Mouse (Mus musculus) heart, embryonic 14.5 days (tissue): ENCODE results near the gene Cyren. TPM values are rescaled to one million over a fixed set of nuclear protein-coding genes. Genes with fewer than 3 reads are reported as not detected.

ENCODE experiments used
- ATAC-seq: fragments of 200-750 bp; cut with Nextera tagmentation; 2 replicates; pipeline ENCODE4 v1.8.0; 2017; ENCODE audit warnings: low read depth, moderate TSS enrichment; ENCODE audit not compliant: insufficient number of reproducible peaks, insufficient read depth, low FRiP score
- H3K27ac ChIP-seq, 2 experiments: fragments of 200-500 bp in 1 of 2; fragments of 300-500 bp in 1 of 2; sonication (generic) in 1 of 2; replicated peaks in 1 of 2; 2 replicates each; pipeline ENCODE4 v1.5.1; 2012 to 2014; ENCODE audit warnings: low read depth in 2 of 2, low read length in 2 of 2, control low read depth in 1 of 2, mild to moderate bottlenecking in 1 of 2, mixed read lengths in 1 of 2; ENCODE audit not compliant: control insufficient read depth in 1 of 2, insufficient read depth in 1 of 2
- H3K27me3 ChIP-seq: fragments of 300-500 bp; sonication (generic); 2 replicates; pipeline ENCODE4 v1.6.1; 2014; ENCODE audit warnings: mild to moderate bottlenecking, low read length, control low read depth; ENCODE audit not compliant: control insufficient read depth, insufficient read depth
- H3K36me3 ChIP-seq: fragments of 300-500 bp; sonication (generic); 2 replicates; pipeline ENCODE4 v1.6.1; 2014; ENCODE audit warnings: mild to moderate bottlenecking, control low read depth, low read length, mixed read lengths; ENCODE audit not compliant: control insufficient read depth, insufficient read depth
- H3K4me1 ChIP-seq, 2 experiments: fragments of 200-500 bp in 1 of 2; fragments of 300-500 bp in 1 of 2; sonication (generic) in 1 of 2; 2 replicates each; pipeline ENCODE4 v1.6.1; 2012 to 2014; ENCODE audit warnings: low read length in 2 of 2, control low read depth in 1 of 2, mixed read lengths in 1 of 2; ENCODE audit not compliant: control insufficient read depth in 2 of 2, insufficient read depth in 2 of 2
- H3K4me2 ChIP-seq: fragments of 300-500 bp; sonication (generic); 2 replicates; pipeline ENCODE4 v1.6.1; 2014; ENCODE audit warnings: mild to moderate bottlenecking, low read length
- H3K4me3 ChIP-seq, 2 experiments: fragments of 200-500 bp in 1 of 2; fragments of 300-500 bp in 1 of 2; sonication (generic) in 1 of 2; 2 replicates each; pipeline ENCODE4 v1.5.1; 2012 to 2014; ENCODE audit warnings: low read length in 2 of 2, mild to moderate bottlenecking in 2 of 2, control low read depth in 1 of 2, low read depth in 1 of 2, moderate library complexity in 1 of 2; ENCODE audit not compliant: control insufficient read depth in 1 of 2, insufficient read depth in 1 of 2
- H3K9ac ChIP-seq: fragments of 300-500 bp; sonication (generic); 2 replicates; pipeline ENCODE4 v1.6.1; 2014; ENCODE audit warnings: mild to moderate bottlenecking, low read length
- H3K9me3 ChIP-seq: fragments of 300-500 bp; sonication (generic); 2 replicates; pipeline ENCODE4 v1.6.1; 2016; ENCODE audit warnings: low read length, control low read depth; ENCODE audit not compliant: control insufficient read depth
- WGBS: fragments of 180-500 bp; shearing (Covaris S2); extraction: QIAGEN DNeasy Blood & Tissue Kit; methylation state at CpG from one replicate; pipeline ENCODE4 v1.1.7; 2014; 5-methylcytosine and 5-hydroxymethylcytosine counted together
- polyA plus RNA-seq: library from polyadenylated mRNA; unstranded; fragments of >200 nt; fragmentation: Nextera tagmentation; extraction: Ambion mirVana; gene quantifications from 2 replicates; pipeline ENCODE4 v1.2.1, GENCODE M21; 2014

Gene Cyren
- polyA plus RNA-seq, 1 experiment from 2014 or later = 5.8 TPM

DNA sequence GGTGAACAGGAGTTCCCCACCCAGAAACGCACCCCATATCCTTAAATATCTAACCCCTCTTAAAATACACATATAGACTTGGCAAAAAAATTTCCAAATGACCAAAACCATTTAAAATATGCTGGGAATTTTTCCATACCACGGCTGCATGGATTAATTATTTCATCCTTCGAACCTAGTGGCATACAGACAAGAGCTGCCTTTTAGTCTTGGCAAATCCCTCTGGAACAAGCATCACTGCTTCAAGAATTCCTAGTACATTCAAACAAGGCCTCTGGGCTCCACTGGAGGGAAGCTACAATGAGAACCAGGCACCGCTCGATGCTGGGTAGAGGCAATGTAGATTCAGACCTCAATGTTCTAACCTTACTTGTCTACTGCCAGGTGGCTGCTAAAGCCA, 7.1 kb downstream of the Cyren start:
- H3K4me2 ChIP-seq = no peak overlapping the region
- H3K4me3 ChIP-seq = no peak overlapping the region
- ATAC-seq = no peak
- WGBS = 67% methylated on average over 5 of the region's 5 CpGs
- no peak overlapping the region for H3K9ac ChIP-seq
- H3K4me1 ChIP-seq = peaks cover 29 to 40% of the 10 kb centered on the region in 2 experiments
- no peaks in the 10 kb centered on the region for H3K27me3 ChIP-seq
- no peak overlapping the region for H3K27ac ChIP-seq
- no peaks in the 10 kb centered on the region for H3K9me3 ChIP-seq
- 0 out of 2 replicates have a peak, but pooled peaks cover 4% of the 10 kb centered on the region for H3K36me3 ChIP-seq

DNA sequence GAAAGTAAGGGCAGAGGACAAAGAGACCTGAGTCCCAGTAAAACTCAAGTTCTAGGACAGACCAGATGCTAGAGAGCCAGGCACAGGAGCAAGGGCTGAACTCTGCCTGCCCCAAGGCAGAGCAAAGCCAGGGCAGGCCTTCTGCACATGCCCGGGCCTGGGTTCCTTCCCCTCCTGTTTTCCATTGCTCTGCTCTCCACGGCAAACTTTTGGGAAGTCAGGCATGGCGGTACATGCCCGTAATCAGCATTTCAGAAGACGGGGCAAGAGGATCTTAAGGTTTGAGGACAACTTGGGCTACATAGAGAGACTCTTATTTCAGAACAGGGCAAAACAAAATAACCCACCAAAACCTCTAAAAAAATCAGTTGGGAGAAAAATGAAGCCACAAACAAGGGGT, 7.7 kb downstream of the Cyren start:
- H3K4me2 ChIP-seq = no peak overlapping the region
- H3K4me3 ChIP-seq = no peak overlapping the region
- no peaks in the 10 kb centered on the region for H3K27me3 ChIP-seq
- H3K4me1 ChIP-seq = peaks cover 31 to 41% of the 10 kb centered on the region in 2 experiments
- peak overlapping the region; percentile 3 to 58; a peak in 3 of 4 replicates for H3K27ac ChIP-seq
- 75% methylated on average over 5 of the region's 5 CpGs for WGBS
- no peaks in the 10 kb centered on the region for H3K9me3 ChIP-seq
- no peak for ATAC-seq
- H3K9ac ChIP-seq = no peak overlapping the region
- H3K36me3 ChIP-seq = 0 out of 2 replicates have a peak, but pooled peaks cover 4% of the 10 kb centered on the region

- H3K4me1 ChIP-seq = peaks cover 25 to 33% of the 10 kb centered on the region in 2 experiments
- ATAC-seq = no peak
- H3K27me3 ChIP-seq = no peaks in the 10 kb centered on the region
- H3K36me3 ChIP-seq = 0 out of 2 replicates have a peak, but pooled peaks cover 4% of the 10 kb centered on the region
- no peaks in the 10 kb centered on the region for H3K9me3 ChIP-seq
- H3K4me2 ChIP-seq = 0 out of 2 replicates have a peak overlapping the region, but pooled peaks have one; percentile 9
- H3K27ac ChIP-seq = peak overlapping the region; percentile 3 to 58; a peak in 3 of 4 replicates
- no peak overlapping the region for H3K9ac ChIP-seq
- no peak overlapping the region for H3K4me3 ChIP-seq
- 33% methylated on average over 13 of the region's 13 CpGs for WGBS
These were observed 8.5 kb downstream of the Cyren start for GRCm38 (mm10) chr6:34869225-34869915.

- no peak overlapping the region for H3K9ac ChIP-seq
- H3K9me3 ChIP-seq = no peaks in the 10 kb centered on the region
- H3K27me3 ChIP-seq = no peaks in the 10 kb centered on the region
- no peak for ATAC-seq
- 70% methylated on average over 20 of the region's 20 CpGs for WGBS
- no peak overlapping the region for H3K4me2 ChIP-seq
- 0 out of 2 replicates have a peak, but pooled peaks cover 1% of the 10 kb centered on the region for H3K36me3 ChIP-seq
- H3K4me1 ChIP-seq = peaks cover 23 to 27% of the 10 kb centered on the region in 2 experiments
- H3K4me3 ChIP-seq = no peak overlapping the region
- peak overlapping the region in 1 of 2 experiments; percentile 29; a peak in 1 of 4 replicates for H3K27ac ChIP-seq
These were observed 9.2 kb downstream of the Cyren start for GRCm38 (mm10) chr6:34868507-34869217.

GRCm38 (mm10) chr6:34867995-34868350, 9.9 kb downstream of the Cyren start:
- Histone ChIP-seq H3K9ac (no peak overlapping the region), H3K27ac (no peak overlapping the region), H3K4me1 (peaks cover 27 to 33% of the 10 kb centered on the region in 2 experiments), H3K27me3 (no peaks in the 10 kb centered on the region), H3K4me3 (no peak overlapping the region), H3K9me3 (no peaks in the 10 kb centered on the region), H3K4me2 (no peak overlapping the region), H3K36me3 (no peaks in the 10 kb centered on the region)
- ATAC-seq = no peak
- WGBS = 76% methylated on average over 10 of the region's 10 CpGs

GRCm38 (mm10) chr6:34867301-34867994, 10.4 kb downstream of the Cyren start:
- Histone ChIP-seq H3K4me3 (no peak overlapping the region), H3K9me3 (no peaks in the 10 kb centered on the region), H3K27me3 (no peaks in the 10 kb centered on the region), H3K27ac (no peak overlapping the region; a peak in 1 of 4 replicates), H3K9ac (no peak overlapping the region), H3K36me3 (no peaks in the 10 kb centered on the region), H3K4me1 (peaks cover 31 to 35% of the 10 kb centered on the region in 2 experiments), H3K4me2 (no peak overlapping the region)
- WGBS = 75% methylated on average over 16 of the region's 16 CpGs
- ATAC-seq = no peak

GRCm38 (mm10) chr6:34866786-34867185, 11.1 kb downstream of the Cyren start:
- ATAC-seq = no peak
- Histone ChIP-seq H3K9ac (0 out of 2 replicates have a peak overlapping the region, but pooled peaks have one; percentile 23), H3K4me1 (peaks cover 31 to 35% of the 10 kb centered on the region in 2 experiments), H3K4me3 (no peak overlapping the region), H3K27me3 (no peaks in the 10 kb centered on the region), H3K27ac (peak overlapping the region in 1 of 2 experiments; percentile 59; a peak in 1 of 4 replicates), H3K9me3 (no peaks in the 10 kb centered on the region), H3K36me3 (no peaks in the 10 kb centered on the region), H3K4me2 (no peak overlapping the region)
- whole genome bisulfite sequencing = 69% methylated on average over 8 of the region's 8 CpGs
